Mouse (Mus musculus) ES-Bruce4 (cell line): ENCODE data around the gene Ccdc88c.

Experiments
- CTCF ChIP-seq: IDR thresholded peaks from one replicate; pipeline ENCODE4 v1.8.1; 2011; ENCODE audit warnings: low read depth, low read length
- POLR2A ChIP-seq: IDR thresholded peaks from one replicate; pipeline ENCODE4 v1.8.1; 2011; ENCODE audit warnings: low read length; ENCODE audit not compliant: insufficient read depth

- no peak for TF ChIP-seq CTCF
- no peak for TF ChIP-seq POLR2A
Measured at GRCm38 (mm10) chr12:101008648-101009047, 20.2 kb downstream of the Ccdc88c start.
